Mouse (Mus musculus): ENCODE measurements at regions not wholly inside any gene's neighbourhood (a gene's known extent, or its start where the extent isn't known, plus 50 kb on each side); places are given as distances from the start of the nearest gene placed in this dataset.
A peak's percentile ranks its signal among the peaks of the same experiment; 100 is the strongest.

GRCm38 (mm10) chr9:76734387-76734786 is 167.5 kb upstream of the Fam83b start:
- DNase-seq (ENCODE audit: low spot score) (no peak), ATAC-seq (replicated peaks; ENCODE audit: insufficient number of reproducible peaks, low FRiP score, low TSS enrichment, low read depth) (no peak)
- WGBS, result 63% methylated on average over 1 of the region's 1 CpGs
- no peaks in the 10 kb centered on the region for H3K4me1 ChIP-seq (ENCODE audit: control insufficient read depth, insufficient read depth, low read length)
- H3K27me3 ChIP-seq (ENCODE audit: control insufficient read depth, insufficient read depth, low read length), result no peaks in the 10 kb centered on the region
- no peaks in the 10 kb centered on the region for H3K9me3 ChIP-seq (replicated peaks; ENCODE audit: control insufficient read depth, low read length)
- no peak overlapping the region for H3K27ac ChIP-seq (replicated peaks; ENCODE audit: low read depth, low read length)
- no peak overlapping the region for H3K4me3 ChIP-seq (ENCODE audit: low read depth, low read length)
- no peak overlapping the region for H3K9ac ChIP-seq (replicated peaks; ENCODE audit: low read length)
- no peak overlapping the region for H3K4me2 ChIP-seq (ENCODE audit: low read depth, low read length)
- H3K36me3 ChIP-seq (replicated peaks; ENCODE audit: control insufficient read depth, insufficient read depth, low read depth, low read length), result no peaks in the 10 kb centered on the region

GRCm38 (mm10) chr9:76733812-76734211 is 166.9 kb upstream of the Fam83b start:
- no peak for ATAC-seq (replicated peaks; ENCODE audit: insufficient number of reproducible peaks, low FRiP score, low TSS enrichment, low read depth)
- no peak overlapping the region for H3K4me2 ChIP-seq (ENCODE audit: low read depth, low read length)
- no peak overlapping the region for H3K9ac ChIP-seq (replicated peaks; ENCODE audit: low read length)

GRCm38 (mm10) chr9:76722881-76723280 is 156.0 kb upstream of the Fam83b start:
- no peak overlapping the region for H3K4me2 ChIP-seq (ENCODE audit: low read depth, low read length)
- H3K27ac ChIP-seq (replicated peaks; ENCODE audit: low read depth, low read length), result no peak overlapping the region
- WGBS, result 79% methylated on average over 3 of the region's 3 CpGs
- no peak overlapping the region for H3K4me3 ChIP-seq (ENCODE audit: low read depth, low read length)
- no peak for DNase-seq (ENCODE audit: low spot score)
- no peaks in the 10 kb centered on the region for H3K27me3 ChIP-seq (ENCODE audit: control insufficient read depth, insufficient read depth, low read length)
- ATAC-seq (replicated peaks; ENCODE audit: insufficient number of reproducible peaks, low FRiP score, low TSS enrichment, low read depth), result no peak
- no peak overlapping the region for H3K9ac ChIP-seq (replicated peaks; ENCODE audit: low read length)
- H3K9me3 ChIP-seq (replicated peaks; ENCODE audit: control insufficient read depth, low read length), result no peaks in the 10 kb centered on the region
- no peaks in the 10 kb centered on the region for H3K4me1 ChIP-seq (ENCODE audit: control insufficient read depth, insufficient read depth, low read length)
- H3K36me3 ChIP-seq (replicated peaks; ENCODE audit: control insufficient read depth, insufficient read depth, low read depth, low read length), result no peaks in the 10 kb centered on the region

More at GRCm38 (mm10) chr9:76733812-76734211, 166.9 kb upstream of the Fam83b start:
- H3K9me3 ChIP-seq (replicated peaks; ENCODE audit: control insufficient read depth, low read length), result no peaks in the 10 kb centered on the region
- no peaks in the 10 kb centered on the region for H3K27me3 ChIP-seq (ENCODE audit: control insufficient read depth, insufficient read depth, low read length)
- no peaks in the 10 kb centered on the region for H3K4me1 ChIP-seq (ENCODE audit: control insufficient read depth, insufficient read depth, low read length)
- no peak overlapping the region for H3K27ac ChIP-seq (replicated peaks; ENCODE audit: low read depth, low read length)
- DNase-seq (ENCODE audit: low spot score), result no peak
- H3K36me3 ChIP-seq (replicated peaks; ENCODE audit: control insufficient read depth, insufficient read depth, low read depth, low read length), result no peaks in the 10 kb centered on the region
- H3K4me3 ChIP-seq (ENCODE audit: low read depth, low read length), result no peak overlapping the region

- ATAC-seq (replicated peaks; ENCODE audit: insufficient number of reproducible peaks, low FRiP score, low TSS enrichment, low read depth), result no peak
Observed at GRCm38 (mm10) chr9:76715852-76716251, 148.9 kb upstream of the Fam83b start.

GRCm38 (mm10) chr9:76706451-76706850 is 139.5 kb upstream of the Fam83b start:
- no peaks in the 10 kb centered on the region for H3K36me3 ChIP-seq (replicated peaks; ENCODE audit: control insufficient read depth, insufficient read depth, low read depth, low read length)
- ATAC-seq (replicated peaks; ENCODE audit: insufficient number of reproducible peaks, low FRiP score, low TSS enrichment, low read depth) (no peak), DNase-seq (ENCODE audit: low spot score) (no peak)
- no peak overlapping the region for H3K4me3 ChIP-seq (ENCODE audit: low read depth, low read length)
- no peaks in the 10 kb centered on the region for H3K4me1 ChIP-seq (ENCODE audit: control insufficient read depth, insufficient read depth, low read length)
- H3K27ac ChIP-seq (replicated peaks; ENCODE audit: low read depth, low read length), result no peak overlapping the region
- H3K4me2 ChIP-seq (ENCODE audit: low read depth, low read length), result no peak overlapping the region
- no peaks in the 10 kb centered on the region for H3K9me3 ChIP-seq (replicated peaks; ENCODE audit: control insufficient read depth, low read length)
- H3K27me3 ChIP-seq (ENCODE audit: control insufficient read depth, insufficient read depth, low read length), result no peaks in the 10 kb centered on the region
- no peak overlapping the region for H3K9ac ChIP-seq (replicated peaks; ENCODE audit: low read length)
- 47% methylated on average over 1 of the region's 1 CpGs for WGBS

More at GRCm38 (mm10) chr9:76715852-76716251, 148.9 kb upstream of the Fam83b start:
- no peaks in the 10 kb centered on the region for H3K36me3 ChIP-seq (replicated peaks; ENCODE audit: control insufficient read depth, insufficient read depth, low read depth, low read length)
- no peak overlapping the region for H3K4me2 ChIP-seq (ENCODE audit: low read depth, low read length)
- H3K4me1 ChIP-seq (ENCODE audit: control insufficient read depth, insufficient read depth, low read length), result no peaks in the 10 kb centered on the region
- 90% methylated on average over 1 of the region's 1 CpGs for WGBS
- no peak for DNase-seq (ENCODE audit: low spot score)
- H3K9me3 ChIP-seq (replicated peaks; ENCODE audit: control insufficient read depth, low read length), result no peaks in the 10 kb centered on the region
- H3K27ac ChIP-seq (replicated peaks; ENCODE audit: low read depth, low read length), result no peak overlapping the region
- no peak overlapping the region for H3K4me3 ChIP-seq (ENCODE audit: low read depth, low read length)
- H3K27me3 ChIP-seq (ENCODE audit: control insufficient read depth, insufficient read depth, low read length), result no peaks in the 10 kb centered on the region
- no peak overlapping the region for H3K9ac ChIP-seq (replicated peaks; ENCODE audit: low read length)

- no peak overlapping the region for H3K27ac ChIP-seq (replicated peaks; ENCODE audit: low read depth, low read length)
- H3K9ac ChIP-seq (replicated peaks; ENCODE audit: low read length), result no peak overlapping the region
- H3K4me1 ChIP-seq (ENCODE audit: control insufficient read depth, insufficient read depth, low read length), result no peaks in the 10 kb centered on the region
- H3K36me3 ChIP-seq (replicated peaks; ENCODE audit: control insufficient read depth, insufficient read depth, low read depth, low read length), result no peaks in the 10 kb centered on the region
- no peak overlapping the region for H3K4me3 ChIP-seq (ENCODE audit: low read depth, low read length)
- DNase-seq (ENCODE audit: low spot score) (no peak), ATAC-seq (replicated peaks; ENCODE audit: insufficient number of reproducible peaks, low FRiP score, low TSS enrichment, low read depth) (no peak)
- WGBS, result 82% methylated on average over 5 of the region's 5 CpGs
- H3K27me3 ChIP-seq (ENCODE audit: control insufficient read depth, insufficient read depth, low read length), result no peaks in the 10 kb centered on the region
- no peaks in the 10 kb centered on the region for H3K9me3 ChIP-seq (replicated peaks; ENCODE audit: control insufficient read depth, low read length)
- H3K4me2 ChIP-seq (ENCODE audit: low read depth, low read length), result no peak overlapping the region
Observed at GRCm38 (mm10) chr9:76705786-76706185, 138.9 kb upstream of the Fam83b start.

GRCm38 (mm10) chr9:76695547-76695946 is 128.6 kb upstream of the Fam83b start:
- DNase-seq (ENCODE audit: low spot score) (peak; percentile 21), ATAC-seq (replicated peaks; ENCODE audit: insufficient number of reproducible peaks, low FRiP score, low TSS enrichment, low read depth) (no peak)
- no peaks in the 10 kb centered on the region for H3K36me3 ChIP-seq (replicated peaks; ENCODE audit: control insufficient read depth, insufficient read depth, low read depth, low read length)
- H3K4me2 ChIP-seq (ENCODE audit: low read depth, low read length), result no peak overlapping the region
- H3K9ac ChIP-seq (replicated peaks; ENCODE audit: low read length), result no peak overlapping the region
- no peak overlapping the region for H3K27ac ChIP-seq (replicated peaks; ENCODE audit: low read depth, low read length)
- H3K9me3 ChIP-seq (replicated peaks; ENCODE audit: control insufficient read depth, low read length), result no peaks in the 10 kb centered on the region
- H3K4me1 ChIP-seq (ENCODE audit: control insufficient read depth, insufficient read depth, low read length), result no peaks in the 10 kb centered on the region
- 55% methylated on average over 4 of the region's 4 CpGs for WGBS
- H3K4me3 ChIP-seq (ENCODE audit: low read depth, low read length), result no peak overlapping the region
- no peaks in the 10 kb centered on the region for H3K27me3 ChIP-seq (ENCODE audit: control insufficient read depth, insufficient read depth, low read length)

- no peaks in the 10 kb centered on the region for H3K4me1 ChIP-seq (ENCODE audit: control insufficient read depth, insufficient read depth, low read length)
- H3K9ac ChIP-seq (replicated peaks; ENCODE audit: low read length), result no peak overlapping the region
- H3K27me3 ChIP-seq (ENCODE audit: control insufficient read depth, insufficient read depth, low read length), result no peaks in the 10 kb centered on the region
- WGBS, result 75% methylated on average over 4 of the region's 4 CpGs
- H3K9me3 ChIP-seq (replicated peaks; ENCODE audit: control insufficient read depth, low read length), result no peaks in the 10 kb centered on the region
- no peak for ATAC-seq (replicated peaks; ENCODE audit: insufficient number of reproducible peaks, low FRiP score, low TSS enrichment, low read depth)
- no peak for DNase-seq (ENCODE audit: low spot score)
- no peak overlapping the region for H3K4me3 ChIP-seq (ENCODE audit: low read depth, low read length)
- no peaks in the 10 kb centered on the region for H3K36me3 ChIP-seq (replicated peaks; ENCODE audit: control insufficient read depth, insufficient read depth, low read depth, low read length)
- H3K27ac ChIP-seq (replicated peaks; ENCODE audit: low read depth, low read length), result no peak overlapping the region
- H3K4me2 ChIP-seq (ENCODE audit: low read depth, low read length), result no peak overlapping the region
Observed at GRCm38 (mm10) chr9:76692976-76693375, 126.1 kb upstream of the Fam83b start.

All from embryonic facial prominence, embryonic 11.5 days (tissue).